Mouse (Mus musculus) lung, embryonic 16.5 days (tissue): Measurements from ENCODE around the gene Smad3. TPM values are rescaled to one million over a fixed set of nuclear protein-coding genes. Genes with fewer than 3 reads are reported as not detected.

Source experiments
- ATAC-seq: fragments of 200-750 bp; cut with Nextera tagmentation; 2 replicates; pipeline ENCODE4 v1.8.0; 2017; ENCODE audit warnings: low read depth, mild to moderate bottlenecking, moderate library complexity
- H3K27ac ChIP-seq: fragments of 300-500 bp; sonication (generic); 2 replicates; pipeline ENCODE4 v1.5.1; 2014; ENCODE audit warnings: mild to moderate bottlenecking, control low read depth, low read length
- H3K27me3 ChIP-seq: fragments of 300-500 bp; sonication (generic); 2 replicates; pipeline ENCODE4 v1.6.1; 2014; ENCODE audit warnings: low read depth, low read length, mixed read lengths; ENCODE audit not compliant: control insufficient read depth, insufficient read depth
- H3K36me3 ChIP-seq: fragments of 300-500 bp; sonication (generic); 2 replicates; pipeline ENCODE4 v1.6.1; 2014; ENCODE audit warnings: low read length; ENCODE audit not compliant: control insufficient read depth, insufficient read depth
- H3K4me1 ChIP-seq: fragments of 300-500 bp; sonication (generic); replicated peaks from 2 replicates; pipeline ENCODE4 v1.6.1; 2014; ENCODE audit warnings: low read length, mixed read lengths; ENCODE audit not compliant: control insufficient read depth, insufficient read depth
- H3K4me2 ChIP-seq: fragments of 300-500 bp; sonication (generic); 2 replicates; pipeline ENCODE4 v1.6.1; 2014; ENCODE audit warnings: low read depth, low read length, control low read depth
- H3K4me3 ChIP-seq: fragments of 300-500 bp; sonication (generic); 2 replicates; pipeline ENCODE4 v1.5.1; 2014; ENCODE audit warnings: mild to moderate bottlenecking, low read length, control low read depth
- H3K9ac ChIP-seq: fragments of 300-500 bp; sonication (generic); 2 replicates; pipeline ENCODE4 v1.6.1; 2014; ENCODE audit warnings: low read length, control low read depth
- H3K9me3 ChIP-seq: fragments of 300-500 bp; sonication (generic); 2 replicates; pipeline ENCODE4 v1.6.1; 2016; ENCODE audit warnings: low read length; ENCODE audit not compliant: control insufficient read depth
- WGBS: fragments of 180-500 bp; shearing (Covaris S2); extraction: QIAGEN DNeasy Blood & Tissue Kit; methylation state at CpG from one replicate; pipeline ENCODE4 v1.1.7; 2014; 5-methylcytosine and 5-hydroxymethylcytosine counted together
- polyA plus RNA-seq: library from polyadenylated mRNA; unstranded; fragments of >200 nt; fragmentation: Nextera tagmentation; extraction: Ambion mirVana; gene quantifications from 2 replicates; pipeline ENCODE4 v1.2.1, GENCODE M21; 2015

Gene Smad3
- 18.0 and 19.5 TPM in 2 replicates for polyA plus RNA-seq

DNA sequence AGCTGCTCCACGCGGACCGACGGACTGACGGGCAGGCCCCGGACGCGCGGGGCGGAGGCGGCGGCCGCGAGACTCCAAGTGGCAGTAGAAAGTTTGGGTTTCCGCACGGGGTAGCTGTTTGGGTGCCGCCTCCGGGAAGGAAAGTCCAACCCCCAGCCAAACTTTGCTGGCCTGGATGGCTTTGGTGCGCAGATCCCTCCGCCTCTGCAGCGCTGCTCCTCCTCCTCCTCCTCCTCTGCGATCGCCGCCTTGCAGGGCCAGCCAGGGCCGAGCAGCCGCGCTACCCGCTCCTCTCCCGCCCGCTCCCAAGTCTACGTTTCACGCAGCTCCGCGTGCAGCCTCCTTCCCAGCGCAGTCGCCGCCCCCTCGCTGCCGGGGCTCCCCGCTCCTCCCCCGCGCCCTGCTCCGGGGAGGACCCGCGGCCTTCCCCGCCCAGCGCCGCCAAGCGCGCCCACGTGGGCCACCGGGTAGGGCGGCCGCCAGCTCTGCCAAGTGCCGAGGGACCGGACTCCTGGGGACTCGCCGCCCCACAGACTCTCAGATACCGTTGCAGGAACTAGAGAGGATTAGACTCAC is at the start of gene Smad3:
Gene Smad3 (minus strand): TSS at position 130 of the 576 bp plus-strand sequence.
- Histone ChIP-seq H3K4me1 (peaks cover 44% of the 10 kb centered on the region), H3K27ac (peak within 1 kb of the TSS; percentile 99), H3K36me3 (no peaks in the 10 kb centered on the region), H3K4me3 (peak within 1 kb of the TSS; percentile 89), H3K9ac (peak within 1 kb of the TSS; percentile 97), H3K4me2 (peak within 1 kb of the TSS; percentile 85), H3K9me3 (peaks cover 4% of the 10 kb centered on the region), H3K27me3 (no peaks in the 10 kb centered on the region)
- 0% methylated on average over 50 of the region's 59 CpGs for WGBS
- peak; percentile 95 for ATAC-seq

- Histone ChIP-seq H3K4me3 (no peak overlapping the region), H3K9ac (no peak overlapping the region), H3K27me3 (no peaks in the 10 kb centered on the region), H3K36me3 (no peaks in the 10 kb centered on the region), H3K9me3 (no peaks in the 10 kb centered on the region), H3K4me1 (peaks cover 7% of the 10 kb centered on the region; the same call in 1 of the 2 replicates), H3K4me2 (no peak overlapping the region), H3K27ac (no peak overlapping the region)
- 36% methylated on average over 3 of the region's 3 CpGs for WGBS
- no peak; the same call in 1 of the 2 replicates for ATAC-seq
Measured at GRCm38 (mm10) chr9:63804847-63805246, 47.1 kb upstream of the Smad3 start.

DNA sequence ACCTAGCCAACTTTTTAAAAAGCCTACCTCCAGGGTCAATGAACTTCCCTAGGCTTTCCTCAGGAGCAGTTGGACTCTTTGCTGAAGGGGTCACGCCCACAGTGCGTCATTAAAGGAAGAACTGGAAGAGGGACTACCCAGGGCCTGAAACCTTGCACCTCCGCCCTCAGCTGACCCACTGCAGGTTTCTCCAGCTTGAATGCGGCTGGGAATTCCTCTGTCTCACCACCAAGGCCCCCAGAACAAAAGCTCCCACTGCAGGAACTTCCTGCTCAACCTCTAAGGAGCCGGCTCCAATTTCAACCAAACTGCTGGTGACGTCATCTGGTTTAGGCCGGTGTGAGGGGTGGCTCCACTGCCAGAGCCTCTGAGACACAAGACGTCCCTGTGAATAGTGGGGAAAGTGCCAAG is 45.4 kb upstream of the Smad3 start:
- 4% methylated on average over 8 of the region's 8 CpGs for WGBS
- Histone ChIP-seq H3K9ac (no peak overlapping the region), H3K4me3 (no peak overlapping the region), H3K9me3 (no peaks in the 10 kb centered on the region), H3K27ac (0 out of 2 replicates have a peak overlapping the region, but pooled peaks have one; percentile 7), H3K27me3 (no peaks in the 10 kb centered on the region), H3K4me2 (peak overlapping the region; percentile 26), H3K4me1 (peaks cover 7% of the 10 kb centered on the region; the same call in 1 of the 2 replicates), H3K36me3 (no peaks in the 10 kb centered on the region)
- peak; percentile 78 for ATAC-seq

GRCm38 (mm10) chr9:63802504-63802903 is 44.7 kb upstream of the Smad3 start:
- no peak overlapping the region for H3K9ac ChIP-seq
- no peak for ATAC-seq
- H3K4me1 ChIP-seq = peaks cover 7% of the 10 kb centered on the region; the same call in 1 of the 2 replicates
- no peak overlapping the region for H3K4me2 ChIP-seq
- 78% methylated on average over 7 of the region's 7 CpGs for WGBS
- no peak overlapping the region for H3K27ac ChIP-seq
- H3K4me3 ChIP-seq = no peak overlapping the region
- H3K27me3 ChIP-seq = no peaks in the 10 kb centered on the region
- no peaks in the 10 kb centered on the region for H3K36me3 ChIP-seq
- no peaks in the 10 kb centered on the region for H3K9me3 ChIP-seq

DNA sequence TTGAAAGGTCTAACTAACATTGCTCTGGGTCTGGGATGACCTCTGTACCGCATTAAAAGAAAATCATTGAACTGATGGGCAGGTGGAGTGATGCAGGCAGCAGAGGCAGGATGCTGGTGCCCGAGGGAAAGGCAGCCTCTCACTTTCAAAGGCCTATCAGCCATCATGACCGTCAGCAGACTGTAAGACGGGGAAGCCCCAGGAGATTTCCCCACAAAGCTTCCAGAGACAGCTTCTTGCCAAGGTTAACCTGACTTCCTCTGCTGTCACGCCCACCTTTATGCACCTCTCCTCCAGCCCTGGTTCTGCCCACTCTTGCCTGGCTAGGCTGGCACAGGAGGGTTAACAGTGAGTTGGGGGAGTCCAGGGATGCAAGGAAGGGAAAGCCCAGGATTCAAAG is 44.3 kb upstream of the Smad3 start:
- no peak for ATAC-seq
- WGBS = 85% methylated on average over 5 of the region's 5 CpGs
- Histone ChIP-seq H3K9me3 (no peaks in the 10 kb centered on the region), H3K36me3 (no peaks in the 10 kb centered on the region), H3K27ac (no peak overlapping the region), H3K4me2 (no peak overlapping the region), H3K4me1 (peaks cover 7% of the 10 kb centered on the region; the same call in 1 of the 2 replicates), H3K27me3 (no peaks in the 10 kb centered on the region), H3K4me3 (no peak overlapping the region), H3K9ac (no peak overlapping the region)

DNA sequence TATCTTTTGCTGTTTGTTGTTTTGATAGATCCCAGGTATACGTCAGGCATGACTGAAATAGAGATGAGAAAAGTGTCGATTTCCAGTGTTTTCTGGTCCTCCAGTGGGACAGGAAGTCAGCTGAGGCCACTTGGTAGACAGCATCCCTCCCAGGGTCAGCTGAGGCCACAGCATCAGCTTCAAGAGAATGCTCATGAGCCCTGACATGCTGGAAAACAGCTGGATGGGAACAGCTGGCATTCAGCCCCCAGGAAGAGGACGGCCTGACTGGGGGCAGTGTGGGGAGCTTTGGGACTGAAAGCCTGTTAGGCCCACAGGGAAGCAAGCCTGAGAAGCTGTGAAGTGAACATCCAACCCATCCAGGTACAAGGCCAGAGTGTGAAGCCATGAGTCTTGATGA is 38.6 kb upstream of the Smad3 start:
- WGBS = 62% methylated on average over 3 of the region's 3 CpGs
- H3K9ac ChIP-seq = no peak overlapping the region
- no peak for ATAC-seq
- H3K27ac ChIP-seq = no peak overlapping the region
- no peaks in the 10 kb centered on the region for H3K36me3 ChIP-seq
- no peaks in the 10 kb centered on the region for H3K27me3 ChIP-seq
- H3K9me3 ChIP-seq = no peaks in the 10 kb centered on the region
- H3K4me2 ChIP-seq = no peak overlapping the region
- peaks cover 8% of the 10 kb centered on the region for H3K4me1 ChIP-seq
- H3K4me3 ChIP-seq = no peak overlapping the region

DNA sequence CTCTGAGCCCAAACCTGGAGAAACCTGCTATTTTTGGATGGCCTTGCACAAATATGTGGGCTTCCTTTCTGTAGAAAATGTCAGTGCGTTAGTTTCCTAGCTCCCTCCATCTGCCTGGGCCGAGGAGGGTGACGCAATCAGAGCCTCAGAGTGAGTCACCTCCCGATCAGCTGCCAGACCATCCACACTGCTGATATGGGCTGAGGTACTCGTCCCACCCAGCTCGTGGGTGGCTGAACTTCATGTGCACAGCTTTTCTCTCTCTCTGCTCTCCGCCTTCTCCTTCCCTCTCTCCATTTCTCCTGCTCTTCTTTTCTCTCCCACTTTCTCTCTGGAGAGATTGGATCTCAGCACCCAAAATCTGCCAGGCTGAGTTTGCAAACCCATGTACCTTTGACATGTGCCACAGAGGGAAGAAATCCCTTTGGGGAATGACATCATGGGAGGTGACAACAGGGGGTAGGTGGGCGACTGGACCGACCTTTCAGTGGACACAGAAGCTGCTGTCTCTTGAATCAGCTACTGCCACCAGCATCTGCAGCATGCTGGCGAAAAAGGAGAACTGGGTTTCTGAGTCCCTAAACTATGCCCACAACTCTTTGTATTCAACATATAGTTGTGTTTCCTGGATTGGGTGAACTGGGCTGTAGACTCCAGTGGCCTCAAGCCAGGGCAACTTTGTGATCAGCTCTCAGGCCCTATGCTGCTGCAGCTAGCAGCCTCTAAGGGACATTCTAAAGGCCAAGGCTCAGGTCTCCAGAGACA is 36.1 kb upstream of the Smad3 start:
- ATAC-seq = peak; percentile 50; the same call in 1 of the 2 replicates
- H3K9me3 ChIP-seq = no peaks in the 10 kb centered on the region
- no peak overlapping the region for H3K9ac ChIP-seq
- H3K27ac ChIP-seq = no peak overlapping the region
- no peak overlapping the region for H3K4me2 ChIP-seq
- peaks cover 18% of the 10 kb centered on the region for H3K4me1 ChIP-seq
- H3K36me3 ChIP-seq = no peaks in the 10 kb centered on the region
- no peak overlapping the region for H3K4me3 ChIP-seq
- 40% methylated on average over 10 of the region's 10 CpGs for WGBS
- no peaks in the 10 kb centered on the region for H3K27me3 ChIP-seq

DNA sequence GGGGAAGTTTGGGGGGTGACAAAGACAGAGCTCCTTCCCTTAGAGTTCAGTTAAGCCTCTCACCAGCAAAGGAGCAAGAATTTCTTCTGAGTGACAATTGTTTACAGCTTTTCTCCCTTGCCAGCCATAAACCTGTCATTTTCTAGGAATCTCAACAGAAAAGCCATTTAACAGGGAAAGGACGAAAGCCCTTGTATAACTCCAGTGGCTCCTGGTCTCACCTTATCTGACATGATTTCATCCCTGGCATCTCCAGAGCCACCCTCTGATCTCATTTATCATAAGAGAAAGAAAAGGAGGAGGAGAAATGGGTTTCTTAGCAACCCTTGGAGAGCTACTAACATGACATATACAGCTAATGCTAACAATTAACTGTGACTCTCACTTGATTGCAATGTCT is 33.9 kb upstream of the Smad3 start:
- ATAC-seq = no peak
- Histone ChIP-seq H3K27me3 (no peaks in the 10 kb centered on the region; the same call in 1 of the 2 replicates), H3K4me2 (no peak overlapping the region), H3K36me3 (no peaks in the 10 kb centered on the region), H3K9me3 (no peaks in the 10 kb centered on the region), H3K27ac (no peak overlapping the region), H3K4me1 (peaks cover 22% of the 10 kb centered on the region), H3K9ac (no peak overlapping the region), H3K4me3 (no peak overlapping the region)
- WGBS = 47% methylated on average over 1 of the region's 1 CpGs

GRCm38 (mm10) chr9:63791275-63791674 is 33.5 kb upstream of the Smad3 start:
- Histone ChIP-seq H3K9ac (no peak overlapping the region), H3K4me2 (no peak overlapping the region), H3K27me3 (no peaks in the 10 kb centered on the region; the same call in 1 of the 2 replicates), H3K4me1 (peaks cover 22% of the 10 kb centered on the region), H3K27ac (no peak overlapping the region), H3K9me3 (no peaks in the 10 kb centered on the region), H3K4me3 (no peak overlapping the region), H3K36me3 (no peaks in the 10 kb centered on the region)
- WGBS = 21% methylated on average over 6 of the region's 6 CpGs
- peak; percentile 20 for ATAC-seq
